Mouse (Mus musculus): ENCODE results near the gene Tnrc6b.

The Tnrc6b gene

GRCm38 (mm10) chr15:80969371-80969770 is 258.3 kb downstream of the Tnrc6b start:
- no peak for DNase-seq (ENCODE audit: low read depth)

GRCm38 (mm10) chr15:80974311-80974710 is 263.2 kb downstream of the Tnrc6b start:
- no peak for DNase-seq (ENCODE audit: low read depth)

GRCm38 (mm10) chr15:80975666-80976065 is 264.6 kb downstream of the Tnrc6b start:
- no peak for DNase-seq (ENCODE audit: low read depth)

GRCm38 (mm10) chr15:80977620-80978334 is 266.7 kb downstream of the Tnrc6b start, which contains the start of gene Sgsm3:
Sgsm3 (plus strand) TSS chr15:80977765.
- DNase-seq (ENCODE audit: low read depth), result peak; percentile 87

GRCm38 (mm10) chr15:80979611-80980010 is 268.5 kb downstream of the Tnrc6b start:
- no peak for DNase-seq (ENCODE audit: low read depth)

GRCm38 (mm10) chr15:80981176-80981575 is 270.1 kb downstream of the Tnrc6b start:
- no peak for DNase-seq (ENCODE audit: low read depth)

- DNase-seq (ENCODE audit: low read depth), result no peak
These were observed 272.2 kb downstream of the Tnrc6b start for GRCm38 (mm10) chr15:80983264-80983663.

GRCm38 (mm10) chr15:80988331-80988730 is 277.2 kb downstream of the Tnrc6b start:
- DNase-seq (ENCODE audit: low read depth), result no peak

- no peak for DNase-seq (ENCODE audit: low read depth)
These were observed 278.6 kb downstream of the Tnrc6b start for GRCm38 (mm10) chr15:80989712-80990111.
